Mouse (Mus musculus) heart, postnatal 25 days (tissue): ENCODE results near the gene H2-M3. TPM values are rescaled to one million over a fixed set of nuclear protein-coding genes. Genes with fewer than 3 reads are reported as not detected.

Source experiments
- total RNA-seq, 2 experiments: library from RNA; stranded (reverse); gene quantifications; 2 replicates each; pipeline ENCODE4 v1.2.3; 2021

Gene H2-M3
- total RNA-seq, 2 experiments from 2014 or later: 3.0 to 3.2 TPM

Other genes with a start within 250 kb of the H2-M3 start
- not detected for gene Mog, start 246.8 kb upstream of the H2-M3 start, total RNA-seq
- gene Gabbr1, start 224.3 kb upstream of the H2-M3 start, total RNA-seq: 1 to 10 TPM; 6.9 to 7.4 TPM
- not detected for gene Olfr90, start 181.7 kb upstream of the H2-M3 start, total RNA-seq
- gene Olfr91, start 171.9 kb upstream of the H2-M3 start, total RNA-seq: not detected
- not detected for gene Olfr92, start 150.1 kb upstream of the H2-M3 start, total RNA-seq
- not detected for gene Olfr93, start 108.7 kb upstream of the H2-M3 start, total RNA-seq
- gene Ubd, start 76.3 kb upstream of the H2-M3 start, total RNA-seq: not detected
- gene Olfr94, start 69.2 kb upstream of the H2-M3 start, total RNA-seq: not detected
- not detected for gene Olfr95, start 57.1 kb upstream of the H2-M3 start, total RNA-seq
- gene Olfr96, start 50.1 kb upstream of the H2-M3 start, total RNA-seq: not detected
- not detected for gene Olfr97, start 32.9 kb upstream of the H2-M3 start, total RNA-seq
- gene Olfr98, start 6.5 kb upstream of the H2-M3 start, total RNA-seq: not detected
- gene Olfr99, start 13.2 kb downstream of the H2-M3 start, total RNA-seq: not detected
- gene Olfr101, start 34.1 kb downstream of the H2-M3 start, total RNA-seq: not detected
- not detected for gene Olfr102, start 46.8 kb downstream of the H2-M3 start, total RNA-seq
- gene Olfr103, start 69.5 kb downstream of the H2-M3 start, total RNA-seq: not detected
- gene Olfr104-ps, start 89.4 kb downstream of the H2-M3 start, total RNA-seq: not detected
- not detected for gene Olfr105-ps, start 108.8 kb downstream of the H2-M3 start, total RNA-seq
- gene Olfr106-ps, start 120.2 kb downstream of the H2-M3 start, total RNA-seq: not detected
- not detected for gene Olfr107, start 129.0 kb downstream of the H2-M3 start, total RNA-seq
- gene Olfr108, start 175.3 kb downstream of the H2-M3 start, total RNA-seq: not detected
- not detected for gene Olfr109, start 188.7 kb downstream of the H2-M3 start, total RNA-seq
- not detected for gene H2-M2, start 213.3 kb downstream of the H2-M3 start, total RNA-seq
- gene Olfr110, start 222.2 kb downstream of the H2-M3 start, total RNA-seq: not detected
- not detected for gene Olfr111, start 237.8 kb downstream of the H2-M3 start, total RNA-seq